Mouse (Mus musculus): ENCODE results near the gene Plpp6.
"Not testable (repeated sequence)": the region's sequence is repeated elsewhere in the genome, so short reads cannot be mapped to it uniquely, and the experiment has no call there.

The Plpp6 gene

GRCm38 (mm10) chr19:28989515-28989914, 25.8 kb downstream of the Plpp6 start:
- DNase-seq (ENCODE audit: low spot score in 2 of 2): no peak

GRCm38 (mm10) chr19:28990194-28990589, 26.4 kb downstream of the Plpp6 start, which contains the start of gene Cdc37l1:
TSS of gene Cdc37l1 (plus strand) at chr19:28990352.
- DNase-seq (ENCODE audit: low spot score in 2 of 2): peak; percentile 97 to 99

- DNase-seq (ENCODE audit: low spot score in 2 of 2): peak; percentile 35 to 44
These were observed 27.0 kb downstream of the Plpp6 start for GRCm38 (mm10) chr19:28990590-28991221.

- no peak for DNase-seq (ENCODE audit: low spot score in 2 of 2)
These were observed 27.6 kb downstream of the Plpp6 start for GRCm38 (mm10) chr19:28991391-28991790.

- peak; percentile 24 to 47 for DNase-seq (ENCODE audit: low spot score in 2 of 2)
These were observed 31.1 kb downstream of the Plpp6 start for GRCm38 (mm10) chr19:28994870-28995269.

- no peak for DNase-seq (ENCODE audit: low spot score in 2 of 2)
These were observed 31.6 kb downstream of the Plpp6 start for GRCm38 (mm10) chr19:28995366-28995765.

- no peak for DNase-seq (ENCODE audit: low spot score in 2 of 2)
These were observed 34.4 kb downstream of the Plpp6 start for GRCm38 (mm10) chr19:28997976-28998630.

GRCm38 (mm10) chr19:29000321-29000720, 36.6 kb downstream of the Plpp6 start:
- DNase-seq (ENCODE audit: low spot score in 2 of 2): not testable (repeated sequence)

GRCm38 (mm10) chr19:29008069-29008706, 44.4 kb downstream of the Plpp6 start:
- no peak for DNase-seq (ENCODE audit: low spot score in 2 of 2)

- DNase-seq (ENCODE audit: low spot score in 2 of 2): no peak
These were observed 45.3 kb downstream of the Plpp6 start for GRCm38 (mm10) chr19:29009046-29009445.

- no peak for DNase-seq (ENCODE audit: low spot score in 2 of 2)
These were observed 47.7 kb downstream of the Plpp6 start for GRCm38 (mm10) chr19:29011355-29011990.

- DNase-seq (ENCODE audit: low spot score in 2 of 2): no peak
These were observed 50.8 kb downstream of the Plpp6 start for GRCm38 (mm10) chr19:29014466-29015055.

- DNase-seq (ENCODE audit: low spot score in 2 of 2): no peak
These were observed 51.9 kb downstream of the Plpp6 start for GRCm38 (mm10) chr19:29015410-29016203.

- DNase-seq (ENCODE audit: low spot score in 2 of 2): no peak
These were observed 52.5 kb downstream of the Plpp6 start for GRCm38 (mm10) chr19:29016204-29016765.
